Mouse (Mus musculus): Measurements from ENCODE around the gene Scaf1.

Gene Scaf1

DNA sequence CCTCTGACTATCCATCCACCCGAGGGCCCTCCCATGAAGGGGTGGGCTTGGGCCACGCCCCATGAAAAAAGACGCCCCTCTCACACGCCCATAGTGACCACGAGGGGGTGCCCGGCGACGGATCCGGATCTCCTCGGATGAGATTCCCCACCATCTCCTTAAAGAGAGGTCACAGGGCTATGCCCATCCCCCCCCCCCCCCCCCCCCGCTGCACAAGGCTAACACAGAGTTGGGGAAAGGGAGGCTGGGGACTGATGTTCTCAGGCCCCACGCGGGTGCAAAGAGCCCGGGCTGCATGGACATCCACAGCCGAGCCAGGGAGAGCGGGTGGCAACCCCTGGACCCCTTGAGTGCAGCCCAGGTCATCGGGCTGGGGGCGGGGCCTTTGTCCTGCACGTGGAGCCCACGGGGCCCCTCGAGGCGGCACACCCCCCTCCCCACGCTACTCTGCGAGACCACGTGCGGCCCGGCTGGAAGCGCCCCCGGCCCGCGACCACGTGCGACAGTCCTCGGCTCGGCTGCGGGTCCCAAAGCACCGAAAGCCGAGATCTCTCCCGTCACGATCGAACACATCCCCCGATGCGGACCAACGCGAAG, 30.5 kb downstream of the Scaf1 start:
- DNase-seq (ENCODE audit: low spot score in 2 of 2) = peak; percentile 40 to 52

DNA sequence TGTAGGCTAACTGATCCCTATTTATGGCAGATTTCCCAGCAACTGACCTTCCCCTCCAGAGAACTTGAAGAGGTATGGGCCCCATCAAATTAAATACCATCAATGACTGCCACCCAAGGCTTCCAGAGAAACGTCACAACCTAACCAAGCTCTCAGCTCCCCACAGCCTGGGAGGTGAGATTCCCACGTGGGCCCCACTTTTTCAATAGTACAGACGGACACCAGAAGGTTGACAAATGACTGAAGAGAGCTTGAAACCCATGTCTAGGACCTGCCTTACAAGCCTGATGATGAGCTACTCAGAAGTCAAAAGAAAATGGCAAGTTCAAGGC, 31.4 kb downstream of the Scaf1 start:
- DNase-seq (ENCODE audit: low spot score in 2 of 2) = no peak

DNA sequence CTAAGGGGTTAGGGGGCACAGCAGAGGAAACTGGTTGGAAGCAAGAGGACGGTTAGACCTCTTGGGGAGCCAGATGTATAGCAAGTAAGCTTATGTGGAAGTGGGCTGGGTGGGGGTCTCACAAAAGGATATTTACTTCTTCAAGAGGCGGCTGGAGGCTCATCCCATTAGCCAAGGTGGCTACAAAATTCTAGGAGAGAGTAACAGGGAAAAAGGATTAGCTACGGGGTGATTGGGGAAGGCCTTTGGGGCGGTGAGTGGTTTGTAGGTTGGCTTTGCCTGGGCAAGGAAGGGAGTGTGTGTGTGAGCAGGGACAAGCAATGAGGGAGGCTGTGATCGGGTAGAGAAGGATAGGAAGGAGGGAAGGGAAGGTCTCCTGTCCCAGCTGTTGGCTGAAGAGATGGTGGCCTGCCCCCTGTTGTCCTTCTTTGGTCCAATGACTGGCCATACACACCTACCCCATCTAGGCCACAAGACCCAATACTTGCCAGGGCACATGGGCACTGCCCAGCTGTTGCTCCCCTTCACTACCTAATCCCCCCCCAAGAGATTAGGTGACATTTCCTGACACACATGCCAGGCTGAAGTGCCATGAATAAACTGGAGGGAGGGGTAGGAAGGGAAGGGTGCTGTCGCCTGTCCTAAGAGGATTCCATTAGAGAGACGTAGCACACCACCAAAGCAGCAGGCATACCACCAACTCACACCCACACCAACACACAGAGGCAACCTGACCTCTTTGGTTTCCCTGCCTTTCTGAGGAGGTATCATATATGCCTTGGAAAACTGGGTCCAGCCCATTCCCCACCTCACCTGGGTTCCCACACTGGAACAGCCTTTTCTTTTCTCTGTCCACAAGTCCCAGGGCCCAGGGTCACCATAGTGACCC, 32.0 kb downstream of the Scaf1 start:
- no peak for DNase-seq (ENCODE audit: low spot score in 2 of 2)

DNA sequence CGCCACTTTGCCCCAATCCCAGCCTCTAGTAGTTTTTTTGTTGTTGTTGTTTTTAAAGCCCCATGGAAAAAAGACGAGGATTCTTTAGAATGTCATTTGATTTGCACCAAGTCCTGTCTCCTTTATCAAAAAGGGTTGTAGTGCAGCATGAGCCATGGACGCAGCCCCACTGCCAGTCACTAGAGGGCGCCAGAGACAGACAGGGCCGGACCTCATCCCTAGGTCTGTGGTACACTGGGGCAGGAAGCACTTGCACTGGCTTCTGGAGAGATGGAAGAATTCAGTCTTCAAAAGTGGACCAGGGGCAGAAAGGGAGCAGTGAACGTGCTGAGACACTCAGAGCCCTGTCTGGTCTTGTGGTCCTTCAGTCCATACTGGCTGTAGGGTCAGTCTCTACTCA, 33.1 kb downstream of the Scaf1 start:
- DNase-seq (ENCODE audit: low spot score in 2 of 2) = peak; percentile 87 to 92

DNA sequence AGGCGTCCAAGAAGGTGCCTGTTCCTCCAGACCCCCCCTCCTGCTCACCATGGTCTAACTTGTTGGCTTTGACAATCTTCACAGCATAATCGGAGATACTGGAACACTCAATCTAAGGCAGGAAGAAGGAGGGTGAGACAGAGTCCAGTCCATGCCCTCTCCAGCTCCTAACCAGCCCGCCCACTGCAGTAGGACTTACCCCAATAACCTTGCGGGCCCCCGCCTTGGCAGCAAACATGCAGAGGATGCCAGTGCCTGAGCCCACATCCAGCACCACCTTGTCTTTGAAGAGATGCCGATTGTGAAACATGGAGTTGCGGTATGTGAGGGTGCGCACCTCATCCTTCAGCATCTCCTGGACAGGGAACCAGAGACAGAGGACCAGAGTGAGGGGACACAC, 34.6 kb downstream of the Scaf1 start:
- DNase-seq (ENCODE audit: low spot score in 2 of 2) = no peak

DNA sequence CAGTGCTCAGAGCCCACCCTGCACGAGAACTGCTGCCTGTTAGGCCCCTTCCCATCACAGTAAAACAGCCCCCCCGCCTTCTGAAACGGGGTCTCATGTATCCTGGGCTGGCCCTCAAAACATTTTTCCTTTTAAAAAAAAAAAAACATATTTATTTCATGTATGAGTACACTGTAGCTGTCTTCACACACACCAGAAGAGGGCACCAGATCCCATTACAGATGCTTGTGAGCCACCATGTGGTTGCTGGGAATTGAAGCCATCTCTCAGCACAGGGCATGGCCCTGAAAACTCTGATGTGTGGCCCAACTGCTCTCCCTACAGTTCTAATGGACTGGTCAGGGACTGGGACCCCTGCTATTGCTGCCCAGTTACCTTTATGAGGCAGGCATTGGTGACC, 37.9 kb downstream of the Scaf1 start:
- DNase-seq (ENCODE audit: low spot score in 2 of 2) = no peak

DNA sequence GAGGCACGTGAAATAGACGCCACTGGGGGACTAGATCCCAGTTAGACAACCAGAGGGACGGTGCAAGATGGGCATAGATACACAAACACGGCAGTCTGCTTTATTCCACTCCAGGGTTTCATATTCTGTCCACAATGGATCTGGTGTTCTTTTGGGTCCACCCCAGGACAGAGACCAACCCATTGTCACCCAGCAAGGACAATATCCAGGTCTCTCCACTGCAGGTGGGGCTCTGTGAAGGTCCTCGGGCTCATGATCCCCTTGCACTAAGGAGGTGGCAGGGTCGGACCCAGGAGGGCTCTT, 41.1 kb downstream of the Scaf1 start:
- no peak for DNase-seq (ENCODE audit: low spot score in 2 of 2)

DNA sequence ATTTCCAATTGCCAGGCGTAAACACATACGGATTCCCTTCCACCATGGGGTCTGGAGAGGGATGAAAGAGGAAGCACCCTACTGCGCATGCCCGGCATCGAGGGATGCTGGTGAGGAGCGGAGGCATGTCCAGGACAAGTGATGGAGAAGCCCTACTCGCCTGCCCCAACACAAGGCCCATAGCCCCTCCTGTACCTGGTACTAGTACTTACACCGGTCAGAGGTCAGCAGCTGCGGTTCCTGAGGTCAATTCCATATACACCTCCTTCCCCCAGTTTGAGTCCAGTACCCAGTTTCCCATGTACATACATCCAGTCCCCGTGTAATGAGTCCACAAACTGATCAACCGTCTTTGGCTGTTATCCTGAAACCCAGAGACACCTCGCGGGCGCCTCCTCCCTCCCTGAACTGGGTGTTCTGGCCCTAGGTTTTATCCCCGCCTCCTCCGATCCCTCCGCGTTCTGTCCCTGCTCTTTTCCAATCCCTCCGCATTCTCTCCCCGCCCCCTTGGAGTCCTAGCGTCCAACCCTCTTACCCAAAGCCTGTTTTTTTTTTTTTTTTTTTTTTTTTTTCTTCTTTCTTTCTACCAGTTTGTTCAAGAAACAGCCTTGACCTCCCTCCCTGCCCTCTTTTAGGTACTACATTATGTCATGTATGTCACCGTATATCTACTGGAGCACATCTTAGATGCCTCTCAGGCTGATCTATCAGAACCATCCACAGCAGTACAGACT, 41.6 kb downstream of the Scaf1 start, which contains the start of gene Cpt1c:
Cpt1c (minus strand) TSS at position 469 of the 734 bp plus-strand sequence.
- peak; percentile 88 to 90 for DNase-seq (ENCODE audit: low spot score in 2 of 2)

DNA sequence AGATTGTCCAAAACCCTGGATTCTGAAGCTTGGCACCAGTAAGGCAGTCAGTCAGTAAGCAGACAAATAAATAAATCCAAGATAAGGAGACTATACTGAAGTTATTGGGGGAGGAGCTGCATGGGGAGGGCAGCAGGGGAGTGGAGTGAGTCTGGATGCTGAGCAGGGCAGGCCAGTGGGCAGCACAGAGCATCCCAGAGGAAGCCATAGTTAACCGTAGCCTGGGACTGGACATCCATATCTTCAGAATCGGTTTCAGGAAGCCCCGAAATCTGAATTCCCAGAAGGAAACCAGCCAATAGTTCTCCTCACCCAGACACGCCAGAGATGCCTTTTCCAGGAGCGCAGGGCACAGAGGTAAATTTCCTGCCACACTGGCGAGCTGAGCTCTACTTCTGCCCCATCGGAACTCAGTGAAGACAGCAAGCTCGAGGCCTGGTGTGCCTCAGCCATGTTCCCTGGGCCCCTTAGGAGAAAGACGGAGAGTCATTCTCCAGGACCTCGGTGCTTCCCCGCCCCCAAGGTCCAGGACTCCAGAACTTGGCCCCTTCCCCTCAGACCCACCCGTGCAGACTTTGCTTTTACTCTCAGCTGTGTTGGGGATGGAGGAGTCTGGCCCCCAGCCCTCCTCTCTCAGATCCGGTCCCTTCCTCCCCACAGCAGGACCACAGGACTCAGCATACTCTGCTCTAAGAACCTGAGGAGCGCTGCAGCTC, 42.6 kb downstream of the Scaf1 start:
- DNase-seq (ENCODE audit: low spot score in 2 of 2) = peak in 1 of 2 experiments; percentile 28

DNA sequence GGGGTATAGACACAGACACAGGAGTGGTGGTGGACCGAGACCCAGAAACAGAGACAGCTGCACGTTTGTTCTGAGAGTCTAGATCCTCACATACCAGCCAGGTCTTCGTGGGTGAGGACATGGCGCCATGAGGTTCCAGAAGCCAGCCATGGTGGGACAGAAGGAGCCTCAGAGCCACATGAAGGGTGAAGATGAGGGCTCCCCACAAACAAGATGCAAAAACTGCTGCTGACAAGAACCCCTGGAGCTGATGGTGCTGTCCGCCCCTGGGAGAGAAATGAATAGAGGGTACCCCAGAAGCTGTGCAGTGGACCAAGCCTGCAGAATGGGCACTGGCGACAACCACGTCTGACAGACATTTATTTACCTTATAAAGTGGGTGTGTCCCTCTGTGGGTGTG, 45.0 kb downstream of the Scaf1 start:
- DNase-seq (ENCODE audit: low spot score in 2 of 2) = no peak

DNA sequence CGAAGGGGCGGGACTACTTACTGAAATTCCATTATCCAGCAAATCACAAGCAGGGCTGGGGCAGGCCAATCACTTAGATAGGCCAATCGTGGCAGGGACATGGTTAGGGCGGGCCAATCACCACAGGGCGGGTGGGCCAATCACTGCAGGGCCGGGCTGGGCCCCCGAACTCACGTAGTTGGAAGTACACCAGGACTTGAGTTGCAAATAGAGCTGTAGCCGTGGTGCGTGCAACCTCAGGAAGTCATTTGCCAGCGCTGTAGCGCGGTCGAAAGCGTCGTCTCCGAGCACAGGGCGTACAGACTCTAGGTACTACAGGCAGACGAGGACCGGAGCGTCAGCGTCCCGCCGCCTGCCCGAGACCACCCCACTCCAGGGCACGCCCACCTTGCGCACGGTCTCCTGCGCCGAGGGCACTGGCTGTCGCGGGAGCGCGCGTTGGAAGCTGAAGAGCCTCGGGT, 45.9 kb downstream of the Scaf1 start:
- DNase-seq (ENCODE audit: low spot score in 2 of 2) = peak; percentile 77 to 80

DNA sequence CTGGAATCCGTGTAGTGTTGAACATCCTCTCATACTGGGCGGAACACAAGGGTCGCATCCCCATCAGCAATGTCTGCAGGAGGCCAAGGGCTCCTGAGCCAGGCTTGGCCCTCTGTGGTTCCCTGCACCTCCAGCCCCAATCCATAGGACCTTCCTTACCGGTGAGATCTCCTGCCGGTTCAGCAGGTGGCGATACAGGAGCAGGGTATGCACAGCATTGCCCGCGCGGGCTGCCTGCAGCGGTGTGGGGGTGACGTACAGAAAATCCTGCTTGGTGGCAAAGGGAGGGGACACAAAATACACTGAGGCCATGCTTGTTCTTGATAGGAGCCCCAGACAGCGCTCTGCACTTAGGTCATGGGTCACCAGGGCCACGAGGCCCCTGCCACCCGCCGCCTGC, 49.5 kb downstream of the Scaf1 start:
- no peak for DNase-seq (ENCODE audit: low spot score in 2 of 2)

DNA sequence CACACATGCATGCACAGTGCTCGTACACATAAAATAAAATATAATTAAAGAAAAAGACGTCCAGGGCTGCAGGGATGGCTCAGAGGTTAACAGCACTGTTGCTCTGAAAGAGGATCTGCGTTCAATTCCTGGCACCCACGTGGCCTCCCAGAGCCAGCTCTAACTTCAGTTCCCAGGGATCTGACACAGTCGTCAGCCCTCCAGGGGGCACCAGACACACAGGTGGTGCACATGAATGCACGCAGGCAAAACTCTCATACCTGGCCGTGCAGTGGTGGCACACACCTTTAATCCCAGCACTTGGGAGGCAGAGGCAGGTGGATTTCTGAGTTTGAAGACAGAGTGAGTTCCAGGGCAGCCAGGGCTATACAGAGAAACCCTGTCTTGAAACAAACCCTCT, 50.2 kb downstream of the Scaf1 start:
- DNase-seq (ENCODE audit: low spot score in 2 of 2) = no peak

DNA sequence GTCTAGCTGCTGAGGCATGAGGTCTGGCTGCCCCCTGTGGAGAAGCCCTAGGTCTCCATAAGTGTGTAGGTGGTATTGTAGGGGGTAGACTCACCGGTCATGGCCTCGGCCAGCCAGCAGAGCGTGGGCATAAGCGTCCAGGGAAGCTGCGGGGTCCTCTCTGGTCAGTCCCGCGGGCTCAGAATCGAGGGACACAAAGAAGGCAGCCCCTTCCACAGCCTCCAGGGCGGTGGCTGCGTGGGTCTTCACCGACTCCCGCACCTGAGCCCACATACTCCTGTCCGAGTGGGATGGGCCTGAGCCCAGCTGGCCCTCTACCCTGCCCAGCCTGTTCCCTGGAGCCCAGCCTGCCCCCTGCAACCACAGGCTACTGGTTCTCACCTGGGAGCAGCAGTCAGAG, 51.2 kb downstream of the Scaf1 start:
- no peak for DNase-seq (ENCODE audit: low spot score in 2 of 2)

DNA sequence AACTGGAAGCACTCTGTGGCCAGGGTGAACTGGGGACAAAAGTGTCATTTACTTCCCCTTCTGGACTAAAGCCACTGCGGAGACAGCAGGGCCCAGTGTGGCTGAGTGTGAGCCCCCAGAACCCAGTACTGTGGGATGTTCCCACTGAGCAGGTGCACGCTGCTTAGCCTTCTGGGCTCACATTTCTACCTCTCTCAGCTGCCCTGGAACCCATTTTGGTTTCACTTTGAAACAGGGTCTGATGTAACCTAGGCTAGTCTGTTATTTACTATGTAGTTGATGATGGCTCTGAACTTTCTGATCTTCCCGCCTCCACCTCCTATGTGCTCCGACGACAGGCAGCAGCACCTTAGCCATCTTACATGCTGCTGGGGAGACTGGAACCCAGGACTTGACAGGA, 53.3 kb downstream of the Scaf1 start:
- no peak for DNase-seq (ENCODE audit: low spot score in 2 of 2)

DNA sequence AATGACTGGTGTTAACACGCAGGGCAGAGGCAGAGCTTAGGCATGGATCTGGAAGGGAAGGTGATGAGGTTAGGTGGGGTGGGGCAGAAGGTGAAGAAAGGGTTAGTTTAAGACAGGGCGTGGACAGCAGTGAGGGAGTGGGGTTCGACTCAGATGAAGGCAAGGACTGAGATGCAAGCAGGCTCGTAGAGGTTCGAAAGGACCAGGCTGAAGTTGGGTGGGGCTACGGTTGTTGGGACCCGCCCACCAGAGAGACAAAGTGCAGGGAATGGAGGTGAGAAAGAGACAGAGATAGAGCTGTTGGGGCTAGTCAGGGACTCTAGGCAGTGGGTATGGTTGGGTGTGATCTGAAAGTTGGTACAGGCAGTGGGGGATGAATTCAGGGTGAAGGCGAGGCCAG, 53.8 kb downstream of the Scaf1 start:
- no peak for DNase-seq (ENCODE audit: low spot score in 2 of 2)

DNA sequence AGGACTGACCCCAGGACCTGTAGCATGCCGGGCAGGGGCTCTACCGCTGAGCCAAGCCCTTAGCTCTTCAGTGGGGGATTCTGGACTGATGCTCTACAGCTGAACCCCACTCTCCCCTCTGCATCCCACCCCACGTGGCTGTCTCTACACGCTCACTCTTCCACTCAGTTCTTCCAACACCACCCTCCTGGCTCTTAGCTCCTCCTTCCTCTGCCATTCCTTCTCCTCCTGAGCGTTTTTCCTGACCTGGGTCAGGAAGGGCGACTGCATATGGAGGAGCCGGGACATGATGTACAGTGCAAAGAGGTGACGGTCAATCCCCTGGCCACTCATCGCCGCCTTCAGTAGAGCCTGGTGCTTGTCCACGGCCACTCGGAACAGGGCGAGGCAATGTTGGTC, 55.7 kb downstream of the Scaf1 start:
- DNase-seq (ENCODE audit: low spot score in 2 of 2) = no peak

DNA sequence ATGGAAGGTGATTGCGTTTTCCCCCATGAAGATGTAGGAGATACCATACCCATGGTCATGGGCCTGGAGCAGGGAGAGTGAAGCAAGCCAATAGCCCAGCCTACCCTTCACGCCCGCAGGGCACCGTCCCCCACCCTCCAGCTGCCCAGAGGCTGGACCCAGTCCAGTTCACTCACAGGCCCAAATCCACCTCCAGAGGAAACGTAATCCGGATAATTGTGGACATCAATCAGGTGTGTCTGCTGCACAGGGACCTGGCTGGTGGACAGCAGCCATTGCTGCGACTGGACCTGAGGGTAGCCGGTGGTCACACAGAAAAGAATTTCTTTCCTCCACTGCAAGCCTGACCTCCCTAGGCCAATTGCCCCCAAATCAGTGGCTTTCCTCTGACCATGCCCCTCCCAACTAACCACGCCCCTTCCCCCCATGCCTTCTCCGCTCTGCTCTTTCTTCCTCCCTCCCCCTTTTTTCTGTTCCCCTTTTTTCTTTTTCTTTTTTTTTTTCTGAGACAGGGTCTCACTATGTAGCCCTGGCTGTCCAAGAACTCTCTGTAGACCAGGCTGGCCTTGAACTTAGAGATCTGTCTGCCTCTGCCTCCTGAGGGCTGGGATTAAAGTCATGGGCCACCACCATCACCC, 56.2 kb downstream of the Scaf1 start:
- DNase-seq (ENCODE audit: low spot score in 2 of 2) = no peak

DNA sequence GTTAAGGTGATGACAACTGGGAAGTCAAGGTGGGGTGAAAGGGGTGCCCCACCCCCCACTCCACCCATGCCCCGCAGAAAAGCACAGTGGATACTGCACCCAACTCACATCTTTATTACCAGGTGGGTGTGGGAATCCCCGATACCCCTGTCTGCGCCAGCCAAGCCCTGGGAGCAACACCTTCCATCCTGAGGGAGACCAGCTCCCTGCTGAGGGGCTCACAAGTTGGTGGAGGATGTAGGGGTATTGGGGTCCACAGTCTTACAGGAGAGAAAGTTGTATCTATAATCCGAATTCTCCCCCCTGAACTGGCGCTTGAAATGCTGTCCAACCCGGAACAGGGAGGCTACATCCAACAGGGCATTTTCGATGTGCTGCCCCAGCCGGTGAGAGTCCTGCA, 56.9 kb downstream of the Scaf1 start:
- DNase-seq (ENCODE audit: low spot score in 2 of 2) = no peak

DNA sequence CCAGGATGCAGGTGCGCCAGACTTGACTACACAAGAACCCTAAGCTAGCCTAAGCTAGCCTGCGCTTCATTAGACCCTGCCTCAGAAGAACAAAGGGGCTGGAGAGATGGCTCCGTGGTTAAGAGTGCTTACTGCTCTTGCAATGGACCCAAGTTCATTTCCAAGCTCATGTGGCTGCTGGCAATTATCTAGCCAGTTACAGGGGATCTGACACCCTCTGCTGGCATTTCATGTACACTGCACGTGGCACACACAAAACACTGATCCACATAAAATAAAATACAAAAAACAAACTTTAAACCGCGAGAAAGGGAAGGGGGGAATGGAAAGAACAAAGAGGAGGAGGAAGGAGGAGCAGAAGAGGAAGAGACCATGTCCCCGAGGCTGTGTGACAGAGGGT, 58.0 kb downstream of the Scaf1 start:
- peak; percentile 54 to 61 for DNase-seq (ENCODE audit: low spot score in 2 of 2)

DNA sequence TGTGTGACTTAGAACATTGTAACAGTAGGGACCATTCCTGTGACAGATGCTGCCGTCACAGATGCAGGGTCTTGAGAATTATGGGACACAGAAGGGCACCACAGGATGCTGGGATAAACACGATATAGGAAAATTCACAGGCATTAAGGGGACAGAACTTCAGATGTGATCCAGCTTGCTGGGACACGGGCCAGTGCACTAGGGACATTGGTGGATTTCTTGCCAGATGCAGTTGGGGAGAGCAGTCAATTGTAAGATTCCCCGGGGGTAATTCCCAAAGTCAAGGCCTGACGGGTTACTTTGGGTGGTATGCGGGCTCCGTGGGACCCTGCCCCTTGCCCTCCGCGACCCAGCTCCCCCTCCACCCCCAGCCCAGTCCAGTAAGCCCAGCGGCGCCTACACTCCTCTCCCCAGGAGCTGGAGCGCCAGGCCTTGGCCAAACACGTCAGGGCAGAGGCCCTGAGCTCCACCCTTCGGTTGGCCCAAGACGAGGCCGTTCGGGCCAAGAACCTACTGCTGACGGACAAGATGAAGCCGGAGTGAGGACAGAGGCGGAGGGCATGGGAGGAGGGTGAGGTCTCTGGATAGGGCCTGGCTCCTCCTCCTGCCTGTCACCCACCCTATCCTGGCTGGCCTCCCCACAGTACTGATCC, 58.9 kb downstream of the Scaf1 start:
- no peak for DNase-seq (ENCODE audit: low spot score in 2 of 2)
